Mouse (Mus musculus): ENCODE data around the gene Hist1h2af. TPM values are rescaled to one million over a fixed set of nuclear protein-coding genes. Genes with fewer than 3 reads are reported as not detected.
A peak's percentile ranks its signal among the peaks of the same experiment; 100 is the strongest.

The Hist1h2af gene
- polyA plus RNA-seq, 1 experiment from 2014 or later = 9.5 TPM

DNA sequence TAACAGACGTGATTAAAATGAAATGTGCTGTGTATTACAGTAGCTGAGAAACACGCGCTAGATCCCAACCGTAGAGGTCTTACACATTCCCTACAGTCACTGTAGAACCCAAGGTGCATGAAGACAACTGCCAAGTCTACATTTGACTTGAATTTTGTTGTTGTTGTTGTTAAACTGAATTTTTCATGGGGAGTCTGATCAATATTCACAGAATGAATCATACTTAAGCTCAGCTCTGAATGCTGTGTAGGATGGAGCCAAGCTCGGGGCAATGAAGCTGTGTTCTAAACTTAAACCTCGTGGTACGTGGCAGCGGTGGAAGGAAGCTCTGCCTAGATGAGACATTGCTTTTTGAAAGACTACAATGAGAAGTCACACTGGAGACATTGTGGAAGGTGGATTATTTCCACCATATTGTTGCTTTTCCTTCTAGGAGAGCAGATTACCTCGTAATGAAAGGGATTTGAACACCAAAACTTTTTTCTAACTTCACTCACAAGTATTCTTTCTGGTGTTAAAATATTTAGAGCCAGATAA is 31.6 kb upstream of the Hist1h2af start:
- Histone ChIP-seq H3K9me3 (no peaks in the 10 kb centered on the region), H3K27me3 (ENCODE audit: poor library complexity, severe bottlenecking) (no peaks in the 10 kb centered on the region), H3K36me3 (replicated peaks) (no peaks in the 10 kb centered on the region), H3K4me1 (peaks cover 70% of the 10 kb centered on the region), H3K27ac (no peak overlapping the region), H3K4me3 (peak overlapping the region; percentile 55)
- WGBS = 25% methylated on average over 9 of the region's 9 CpGs
- no peak for DNase-seq (ENCODE audit: extremely low spot score, low spot score)

DNA sequence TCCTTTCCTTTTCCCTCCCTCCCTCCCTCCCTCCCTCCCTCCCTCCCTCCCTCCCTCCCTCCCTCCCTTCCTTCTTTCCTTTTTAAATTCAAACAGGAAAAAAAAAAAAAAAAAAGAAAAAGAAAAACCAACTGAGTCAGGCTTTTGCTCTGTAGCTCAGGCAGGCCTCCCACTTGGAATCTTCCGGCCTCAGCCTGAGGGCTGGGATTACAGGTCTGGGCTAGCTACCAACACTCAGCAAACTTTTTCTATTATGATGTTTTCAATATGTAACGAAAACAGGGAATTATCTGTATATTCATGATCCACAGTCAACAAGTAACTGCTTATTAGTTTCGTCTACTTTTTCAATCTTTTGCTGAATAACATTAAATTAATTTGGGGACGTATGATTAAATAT is 30.8 kb upstream of the Hist1h2af start:
- no peak overlapping the region for H3K27ac ChIP-seq
- no peaks in the 10 kb centered on the region for H3K27me3 ChIP-seq (ENCODE audit: poor library complexity, severe bottlenecking)
- 26% methylated on average over 4 of the region's 4 CpGs for WGBS
- 0 out of 2 replicates have a peak overlapping the region, but pooled peaks have one; percentile 27 for H3K4me3 ChIP-seq
- no peak for DNase-seq (ENCODE audit: extremely low spot score, low spot score)
- no peaks in the 10 kb centered on the region for H3K36me3 ChIP-seq (replicated peaks)
- peaks cover 70% of the 10 kb centered on the region for H3K4me1 ChIP-seq
- no peaks in the 10 kb centered on the region for H3K9me3 ChIP-seq

DNA sequence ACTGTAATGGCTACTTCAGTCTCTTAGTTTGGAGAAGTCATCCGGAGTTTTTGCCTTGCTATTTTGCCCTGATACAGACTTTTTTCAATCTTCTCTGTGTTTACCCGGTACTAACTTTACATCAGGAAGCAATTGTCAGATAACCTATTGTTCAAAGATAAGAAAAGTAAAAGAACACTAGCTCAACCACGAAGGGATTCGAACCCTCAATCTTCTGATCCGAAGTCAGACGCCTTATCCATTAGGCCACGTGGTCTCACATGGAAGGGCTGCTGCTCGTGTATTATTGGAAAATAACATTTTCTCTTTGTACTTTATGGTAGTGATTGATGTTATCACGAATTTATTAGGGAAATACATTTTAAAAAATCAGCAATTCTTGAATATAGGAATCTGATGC is 29.9 kb upstream of the Hist1h2af start:
- H3K9me3 ChIP-seq = no peaks in the 10 kb centered on the region
- H3K36me3 ChIP-seq (replicated peaks) = no peaks in the 10 kb centered on the region
- under 1% methylated on average over 9 of the region's 9 CpGs for WGBS
- H3K4me1 ChIP-seq = peaks cover 63% of the 10 kb centered on the region
- H3K4me3 ChIP-seq = peak overlapping the region; percentile 27
- no peak overlapping the region for H3K27ac ChIP-seq
- H3K27me3 ChIP-seq (ENCODE audit: poor library complexity, severe bottlenecking) = no peaks in the 10 kb centered on the region
- peak; percentile 66 for DNase-seq (ENCODE audit: extremely low spot score, low spot score)

DNA sequence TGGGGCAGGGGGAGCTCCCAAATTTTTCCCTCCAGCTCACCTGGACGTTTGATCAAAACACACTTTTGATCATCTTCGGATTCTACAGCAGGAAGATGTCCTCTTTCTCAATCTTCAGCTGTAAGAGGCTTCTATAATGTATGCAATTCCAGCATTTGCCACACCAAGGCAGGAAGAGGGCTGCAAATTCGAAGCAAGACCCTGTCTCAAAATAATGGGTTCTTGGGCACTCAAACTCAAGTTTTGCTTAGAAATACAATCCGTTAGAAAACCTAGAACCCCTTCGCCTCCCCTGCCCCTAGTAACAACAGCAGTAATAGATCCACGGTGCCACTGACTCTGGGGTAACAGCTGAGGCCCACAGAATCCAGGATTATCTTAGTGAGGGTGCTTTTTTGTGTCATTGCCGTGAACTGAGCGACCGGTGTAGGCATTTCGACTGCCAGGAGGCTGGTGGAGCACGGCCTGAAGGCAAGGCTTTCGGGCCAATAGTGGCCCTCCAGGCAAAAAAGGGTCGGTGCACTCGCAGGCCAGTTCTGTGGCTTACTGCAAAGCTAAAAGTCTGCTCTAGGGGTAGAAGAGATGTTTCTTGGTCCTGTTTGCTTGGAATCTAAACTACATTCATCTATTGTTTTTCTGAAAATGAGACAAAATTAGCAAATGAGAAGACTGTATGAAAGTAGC is 27.9 kb upstream of the Hist1h2af start:
- Histone ChIP-seq H3K4me1 (peaks cover 66% of the 10 kb centered on the region), H3K9me3 (no peaks in the 10 kb centered on the region), H3K36me3 (replicated peaks) (no peaks in the 10 kb centered on the region), H3K27me3 (ENCODE audit: poor library complexity, severe bottlenecking) (no peaks in the 10 kb centered on the region), H3K4me3 (peak overlapping the region; percentile 59), H3K27ac (peak overlapping the region; percentile 74)
- WGBS = 2% methylated on average over 14 of the region's 14 CpGs
- peak; percentile 54 for DNase-seq (ENCODE audit: extremely low spot score, low spot score)

DNA sequence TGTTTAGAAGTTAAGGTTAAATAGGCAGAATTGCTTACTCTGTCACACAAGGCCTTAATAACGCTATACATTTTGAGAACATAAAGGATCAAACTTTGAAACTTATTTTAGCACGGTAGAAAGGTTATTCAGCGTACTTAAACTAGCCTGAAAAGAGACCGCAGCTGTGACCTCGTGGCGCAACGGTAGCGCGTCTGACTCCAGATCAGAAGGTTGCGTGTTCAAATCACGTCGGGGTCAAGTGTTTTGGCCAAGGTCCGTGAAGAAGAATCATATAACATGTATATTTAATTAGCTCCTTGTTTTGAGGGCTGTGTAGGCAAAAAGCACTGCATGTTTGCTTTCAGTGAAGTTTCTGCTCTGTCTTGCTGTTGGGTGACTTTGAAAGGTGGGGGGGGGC is 27.4 kb upstream of the Hist1h2af start:
- WGBS = under 1% methylated on average over 13 of the region's 13 CpGs
- peak overlapping the region; percentile 59 for H3K4me3 ChIP-seq
- DNase-seq (ENCODE audit: extremely low spot score, low spot score) = peak; percentile 72
- no peaks in the 10 kb centered on the region for H3K27me3 ChIP-seq (ENCODE audit: poor library complexity, severe bottlenecking)
- peak overlapping the region; percentile 74; the same call in 1 of the 2 replicates for H3K27ac ChIP-seq
- no peaks in the 10 kb centered on the region for H3K9me3 ChIP-seq
- peaks cover 65% of the 10 kb centered on the region for H3K4me1 ChIP-seq
- H3K36me3 ChIP-seq (replicated peaks) = no peaks in the 10 kb centered on the region

DNA sequence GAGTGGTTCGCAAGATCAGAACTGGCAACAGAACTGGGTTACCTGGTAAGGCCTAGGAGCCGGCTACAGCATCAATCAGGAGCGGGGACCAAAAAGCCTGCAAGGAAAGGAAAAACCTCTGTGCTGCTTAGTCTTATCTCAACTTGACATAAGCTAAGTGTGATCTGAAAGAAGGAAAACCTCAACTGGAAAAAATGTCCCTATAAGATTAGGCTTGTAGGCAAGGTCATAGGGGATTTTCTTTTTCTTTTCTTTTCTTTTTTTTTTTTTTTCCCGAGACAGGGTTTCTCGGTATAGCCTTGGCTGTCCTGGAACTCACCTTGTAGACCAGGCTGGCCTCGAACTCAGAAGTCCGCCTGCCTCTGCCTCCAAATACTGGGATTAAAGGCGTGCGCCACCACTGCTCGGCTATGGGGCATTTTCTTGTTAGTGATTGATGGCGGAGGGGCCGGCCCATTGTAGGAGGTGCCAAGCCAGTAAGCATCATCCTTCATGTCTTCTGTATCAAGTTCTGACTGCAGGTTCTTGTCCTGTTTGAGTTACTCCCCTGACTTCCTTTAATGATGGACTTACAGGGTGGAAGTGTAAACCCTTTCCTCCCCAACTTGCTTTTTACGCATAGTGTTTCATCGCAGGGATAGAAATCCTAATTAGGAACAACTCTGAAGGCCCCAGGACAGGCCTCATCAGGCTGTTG is 26.7 kb upstream of the Hist1h2af start:
- DNase-seq (ENCODE audit: extremely low spot score, low spot score) = peak; percentile 63
- WGBS = 9% methylated on average over 14 of the region's 14 CpGs

DNA sequence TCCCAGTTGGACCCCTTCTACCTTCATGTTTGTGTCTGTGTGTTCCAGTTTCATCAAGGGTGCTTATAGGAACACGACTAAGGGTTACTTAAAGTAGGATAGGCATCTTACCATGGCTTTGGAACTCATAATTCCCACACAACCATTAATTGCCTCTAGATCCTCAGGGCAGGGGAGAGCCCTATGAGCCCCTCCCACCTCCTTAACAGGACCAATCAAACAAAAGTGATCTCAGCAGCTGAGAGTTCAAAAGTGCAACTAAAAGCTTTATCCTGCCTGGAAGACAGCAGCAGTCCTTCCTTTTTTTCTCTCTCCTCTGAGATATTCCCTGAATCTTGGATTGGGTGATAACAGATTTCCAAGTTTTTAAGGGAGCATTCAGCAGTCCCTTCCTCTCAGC is 23.6 kb upstream of the Hist1h2af start:
- H3K9me3 ChIP-seq = no peaks in the 10 kb centered on the region
- no peak overlapping the region for H3K27ac ChIP-seq
- no peak overlapping the region for H3K4me3 ChIP-seq
- 44% methylated on average over 1 of the region's 1 CpGs for WGBS
- H3K4me1 ChIP-seq = peaks cover 32% of the 10 kb centered on the region
- H3K36me3 ChIP-seq (replicated peaks) = no peaks in the 10 kb centered on the region
- no peak for DNase-seq (ENCODE audit: extremely low spot score, low spot score)
- H3K27me3 ChIP-seq (ENCODE audit: poor library complexity, severe bottlenecking) = no peaks in the 10 kb centered on the region

More for the DNA sequence above, 26.7 kb upstream of the Hist1h2af start:
- Histone ChIP-seq H3K27me3 (ENCODE audit: poor library complexity, severe bottlenecking) (no peaks in the 10 kb centered on the region), H3K4me1 (peaks cover 58% of the 10 kb centered on the region), H3K27ac (no peak overlapping the region), H3K9me3 (no peaks in the 10 kb centered on the region), H3K36me3 (replicated peaks) (no peaks in the 10 kb centered on the region), H3K4me3 (peak overlapping the region; percentile 59)

DNA sequence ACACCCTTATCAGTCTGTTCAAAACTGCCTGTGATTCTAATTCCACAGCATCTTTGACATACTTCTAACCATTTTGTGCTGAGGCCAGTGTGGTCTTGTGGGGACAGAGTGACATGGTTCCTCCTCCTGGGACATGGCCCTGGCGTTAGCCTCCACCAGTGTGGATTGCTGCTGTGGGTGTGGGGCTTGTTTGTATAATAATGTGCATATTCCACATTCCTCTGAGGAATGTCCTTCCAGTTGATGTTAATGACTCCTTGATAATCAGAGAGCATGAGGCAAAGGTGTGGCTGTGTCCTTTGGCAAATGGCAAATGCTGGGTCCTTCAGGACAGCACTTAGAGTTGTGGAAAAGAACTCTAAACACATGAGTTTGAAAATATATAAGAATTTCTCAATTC is 20.2 kb upstream of the Hist1h2af start:
- Histone ChIP-seq H3K36me3 (replicated peaks) (no peaks in the 10 kb centered on the region), H3K27me3 (ENCODE audit: poor library complexity, severe bottlenecking) (no peaks in the 10 kb centered on the region), H3K4me3 (no peak overlapping the region), H3K9me3 (no peaks in the 10 kb centered on the region), H3K27ac (no peak overlapping the region), H3K4me1 (peaks cover 21% of the 10 kb centered on the region)
- 92% methylated on average over 1 of the region's 1 CpGs for WGBS
- no peak for DNase-seq (ENCODE audit: extremely low spot score, low spot score)

DNA sequence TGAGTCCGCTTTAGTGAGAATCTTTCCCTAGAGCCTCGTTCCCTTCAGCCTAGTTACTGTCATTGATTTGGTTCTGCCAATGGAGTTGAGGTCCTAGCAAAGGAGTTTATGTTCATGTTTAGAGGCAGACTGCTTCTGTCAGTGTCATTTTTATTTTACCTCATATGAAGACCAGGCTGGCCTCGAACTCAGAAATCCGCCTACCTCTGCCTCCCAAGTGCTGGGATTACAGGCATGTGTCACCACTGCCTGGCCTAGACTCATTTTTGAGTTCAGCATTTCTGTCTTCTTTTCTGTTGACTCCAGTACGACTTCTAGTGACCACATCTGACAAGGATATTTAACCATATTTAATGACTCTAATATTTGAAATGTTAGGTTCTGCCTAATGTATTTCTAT is 18.4 kb upstream of the Hist1h2af start:
- 73% methylated on average over 5 of the region's 5 CpGs for WGBS
- Histone ChIP-seq H3K27me3 (ENCODE audit: poor library complexity, severe bottlenecking) (no peaks in the 10 kb centered on the region), H3K4me1 (peaks cover 21% of the 10 kb centered on the region), H3K9me3 (no peaks in the 10 kb centered on the region), H3K4me3 (no peak overlapping the region; the same call in 1 of the 2 replicates), H3K27ac (no peak overlapping the region), H3K36me3 (replicated peaks) (no peaks in the 10 kb centered on the region)
- no peak for DNase-seq (ENCODE audit: extremely low spot score, low spot score)

DNA sequence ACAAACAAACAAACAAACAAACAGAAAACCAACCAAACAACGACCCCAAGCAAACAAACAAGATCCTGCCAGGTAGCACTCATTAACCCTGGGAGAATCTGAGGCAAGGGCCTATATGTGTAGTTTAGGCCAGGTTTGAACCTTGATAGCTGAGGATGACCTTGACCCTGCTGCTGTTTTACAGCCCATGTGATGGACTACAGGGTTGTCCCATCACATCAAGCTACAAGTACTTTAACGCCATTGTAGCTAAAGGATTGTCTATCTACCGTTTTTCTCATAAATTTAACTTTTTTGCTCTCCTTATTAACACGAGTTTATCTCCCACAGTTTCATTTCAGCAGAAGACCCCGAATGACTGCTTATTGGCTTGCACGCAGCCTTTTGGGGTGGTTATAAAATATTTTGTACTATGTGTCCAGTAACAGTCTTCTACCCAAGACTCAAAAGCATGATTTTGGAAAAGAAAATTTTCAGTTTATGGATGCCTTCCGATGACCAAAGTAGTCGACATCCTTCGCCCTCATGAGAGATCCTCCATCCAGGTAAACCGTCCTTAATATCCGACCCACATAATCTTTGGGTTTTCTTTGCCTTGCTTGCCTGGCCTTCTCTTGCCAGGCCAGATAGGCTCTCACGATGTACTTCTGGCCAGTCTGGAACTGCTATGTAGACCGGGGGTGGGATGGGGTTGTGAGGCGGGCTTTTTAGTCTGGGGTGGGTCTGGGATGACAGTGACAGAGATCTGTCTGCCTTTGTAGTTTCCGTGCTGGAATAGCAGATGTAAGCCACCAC is 17.7 kb upstream of the Hist1h2af start:
- no peak for DNase-seq (ENCODE audit: extremely low spot score, low spot score)
- peak overlapping the region; percentile 68 for H3K27ac ChIP-seq

DNA sequence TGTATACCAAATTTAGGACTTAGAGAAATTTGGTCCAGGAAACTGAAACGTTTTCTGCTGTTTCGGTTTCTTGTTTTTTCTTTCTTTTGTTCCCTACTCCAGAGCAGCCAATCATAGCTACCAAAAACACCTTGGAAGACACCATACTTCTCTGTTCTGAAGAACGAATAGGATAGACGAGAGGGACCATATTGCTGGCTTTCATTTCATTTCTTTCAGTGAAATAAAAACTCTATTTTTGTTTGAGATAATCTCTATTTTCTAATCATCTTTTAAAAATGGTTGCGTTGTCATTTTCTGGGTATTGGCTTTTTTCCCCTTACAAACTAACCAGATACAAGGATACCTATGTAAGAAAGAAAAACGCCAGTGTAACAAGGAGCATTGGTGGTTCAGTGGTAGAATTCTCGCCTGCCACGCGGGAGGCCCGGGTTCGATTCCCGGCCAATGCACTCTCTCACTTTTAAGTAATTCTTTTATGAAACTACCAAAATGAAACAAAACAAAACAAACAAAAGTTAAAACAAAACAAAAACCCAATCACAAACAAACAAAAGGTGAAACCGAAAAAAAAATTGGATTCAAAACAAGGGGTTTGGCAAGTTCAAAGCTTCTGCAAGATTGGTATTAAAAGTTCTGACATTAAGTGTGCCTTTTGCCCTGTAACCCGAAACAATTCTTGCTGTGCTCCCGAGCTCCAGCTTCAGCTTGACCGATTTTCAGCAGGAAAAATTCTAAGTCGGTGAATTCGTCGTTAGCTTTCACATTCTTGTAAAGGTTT is 16.7 kb upstream of the Hist1h2af start:
- 0 out of 2 replicates have a peak overlapping the region, but pooled peaks have one; percentile 30 for H3K27ac ChIP-seq
- DNase-seq (ENCODE audit: extremely low spot score, low spot score) = peak; percentile 66
- under 1% methylated on average over 19 of the region's 19 CpGs for whole genome bisulfite sequencing

More for the DNA sequence above, 17.7 kb upstream of the Hist1h2af start:
- 56% methylated on average over 15 of the region's 15 CpGs for WGBS
- Histone ChIP-seq H3K9me3 (no peaks in the 10 kb centered on the region), H3K4me3 (peak overlapping the region; percentile 59), H3K4me1 (peaks cover 15% of the 10 kb centered on the region), H3K27me3 (ENCODE audit: poor library complexity, severe bottlenecking) (no peaks in the 10 kb centered on the region), H3K36me3 (replicated peaks) (no peaks in the 10 kb centered on the region)

More for the DNA sequence above, 16.7 kb upstream of the Hist1h2af start:
- Histone ChIP-seq H3K9me3 (no peaks in the 10 kb centered on the region), H3K4me1 (peaks cover 21% of the 10 kb centered on the region), H3K27me3 (ENCODE audit: poor library complexity, severe bottlenecking) (no peaks in the 10 kb centered on the region), H3K4me3 (peak overlapping the region; percentile 59), H3K36me3 (replicated peaks) (no peaks in the 10 kb centered on the region)
